Mouse (Mus musculus): ENCODE data around the gene Sumo1. TPM values are rescaled to one million over a fixed set of nuclear protein-coding genes. Genes with fewer than 3 reads are reported as not detected.
A peak's percentile ranks its signal among the peaks of the same experiment; 100 is the strongest.
"Not testable (repeated sequence)": the region's sequence is repeated elsewhere in the genome, so short reads cannot be mapped to it uniquely, and the experiment has no call there.

Sumo1 gene
- polyA plus RNA-seq, 1 experiment from 2014 or later: 414 TPM

DNA sequence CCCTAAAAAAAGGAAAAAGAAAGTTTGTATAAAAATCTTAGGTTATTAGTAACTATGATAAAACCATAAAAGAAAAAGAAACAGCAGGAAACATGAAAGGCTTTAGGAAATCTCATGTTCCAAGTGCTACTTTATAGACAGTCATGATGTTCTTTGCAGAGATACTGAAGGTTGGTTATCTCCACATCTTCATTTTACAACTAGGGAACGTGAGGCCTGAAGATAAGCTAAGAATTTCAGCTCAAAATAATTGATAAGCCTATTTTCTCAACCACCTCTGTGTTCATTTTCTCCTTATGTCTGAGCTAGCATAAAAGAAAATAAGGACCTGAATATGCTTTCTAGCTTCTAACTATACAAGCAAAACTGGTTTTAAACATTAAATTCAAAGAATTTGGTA lies 28.1 kb downstream of the Sumo1 start:
- ATAC-seq (replicated peaks; ENCODE audit: low FRiP score, low read depth) (no peak), DNase-seq (ENCODE audit: low spot score) (no peak)
- H3K4me1 ChIP-seq (replicated peaks; ENCODE audit: insufficient read depth, low read length): no peaks in the 10 kb centered on the region
- peaks cover 26% of the 10 kb centered on the region; the same call in 1 of the 2 replicates for H3K36me3 ChIP-seq (ENCODE audit: insufficient read depth, low read length)
- no peak for TF ChIP-seq CTCF (IDR thresholded peaks at IDR 0.05; ENCODE audit: low read depth)
- no peak overlapping the region for H3K4me3 ChIP-seq (replicated peaks; ENCODE audit: low read depth, low read length)
- H3K27ac ChIP-seq: no peak overlapping the region
- H3K9me3 ChIP-seq (replicated peaks; ENCODE audit: low read length): no peaks in the 10 kb centered on the region
- H3K9ac ChIP-seq (ENCODE audit: low read depth, low read length): no peak overlapping the region
- H3K4me2 ChIP-seq (ENCODE audit: low read length): no peak overlapping the region
- H3K27me3 ChIP-seq (ENCODE audit: insufficient read depth, low read length): no peaks in the 10 kb centered on the region
- 76% methylated on average over 1 of the region's 1 CpGs for WGBS

- H3K9ac ChIP-seq (ENCODE audit: low read depth, low read length): no peak overlapping the region
- TF ChIP-seq CTCF (IDR thresholded peaks at IDR 0.05; ENCODE audit: low read depth): peak; percentile 21
- DNase-seq (ENCODE audit: low spot score): no peak
- WGBS: 83% methylated on average over 3 of the region's 3 CpGs
- no peak overlapping the region for H3K4me2 ChIP-seq (ENCODE audit: low read length)
- H3K36me3 ChIP-seq (ENCODE audit: insufficient read depth, low read length): peaks cover 19% of the 10 kb centered on the region; the same call in 1 of the 2 replicates
- no peaks in the 10 kb centered on the region; the same call in 1 of the 2 replicates for H3K4me1 ChIP-seq (replicated peaks; ENCODE audit: insufficient read depth, low read length)
- no peak overlapping the region for H3K4me3 ChIP-seq (replicated peaks; ENCODE audit: low read depth, low read length)
- no peak for ATAC-seq (replicated peaks; ENCODE audit: low FRiP score, low read depth)
- H3K27ac ChIP-seq: no peak overlapping the region
- H3K9me3 ChIP-seq (replicated peaks; ENCODE audit: low read length): no peaks in the 10 kb centered on the region
- H3K27me3 ChIP-seq (ENCODE audit: insufficient read depth, low read length): no peaks in the 10 kb centered on the region
These were observed 32.3 kb downstream of the Sumo1 start for GRCm38 (mm10) chr1:59638371-59638770.

DNA sequence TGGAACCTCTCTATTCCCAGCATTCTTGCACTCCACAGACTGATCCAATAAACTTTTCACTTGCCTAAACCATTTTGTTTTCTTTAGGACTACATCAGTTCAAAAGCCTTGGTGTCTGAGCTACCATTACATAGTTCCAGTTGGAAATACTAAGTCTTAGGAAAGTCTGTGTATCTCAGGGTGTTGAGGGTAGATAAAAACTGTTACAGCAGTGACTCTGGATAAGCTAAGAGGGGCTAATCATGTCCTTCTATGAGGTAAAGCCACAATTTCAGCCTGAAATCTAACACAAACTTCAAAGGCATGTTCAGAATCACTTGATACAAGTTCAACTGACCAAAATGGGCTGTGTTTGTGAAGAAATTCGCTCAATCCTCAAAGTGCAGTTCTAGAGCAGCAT lies 34.3 kb downstream of the Sumo1 start:
- 76% methylated on average over 1 of the region's 1 CpGs for WGBS
- no peaks in the 10 kb centered on the region for H3K9me3 ChIP-seq (replicated peaks; ENCODE audit: low read length)
- no peaks in the 10 kb centered on the region for H3K27me3 ChIP-seq (ENCODE audit: insufficient read depth, low read length)
- H3K4me3 ChIP-seq (replicated peaks; ENCODE audit: low read depth, low read length): no peak overlapping the region
- ATAC-seq (replicated peaks; ENCODE audit: low FRiP score, low read depth) (no peak), DNase-seq (ENCODE audit: low spot score) (no peak)
- no peak overlapping the region for H3K9ac ChIP-seq (ENCODE audit: low read depth, low read length)
- H3K4me2 ChIP-seq (ENCODE audit: low read length): no peak overlapping the region
- no peak for TF ChIP-seq CTCF (IDR thresholded peaks at IDR 0.05; ENCODE audit: low read depth)
- peaks cover 11% of the 10 kb centered on the region; the same call in 1 of the 2 replicates for H3K36me3 ChIP-seq (ENCODE audit: insufficient read depth, low read length)
- no peak overlapping the region for H3K27ac ChIP-seq
- no peaks in the 10 kb centered on the region; the same call in 1 of the 2 replicates for H3K4me1 ChIP-seq (replicated peaks; ENCODE audit: insufficient read depth, low read length)

- TF ChIP-seq CTCF (IDR thresholded peaks at IDR 0.05; ENCODE audit: low read depth): no peak
- DNase-seq (ENCODE audit: low spot score): peak; percentile 54
These were observed 37.6 kb downstream of the Sumo1 start for GRCm38 (mm10) chr1:59633056-59633455.

DNA sequence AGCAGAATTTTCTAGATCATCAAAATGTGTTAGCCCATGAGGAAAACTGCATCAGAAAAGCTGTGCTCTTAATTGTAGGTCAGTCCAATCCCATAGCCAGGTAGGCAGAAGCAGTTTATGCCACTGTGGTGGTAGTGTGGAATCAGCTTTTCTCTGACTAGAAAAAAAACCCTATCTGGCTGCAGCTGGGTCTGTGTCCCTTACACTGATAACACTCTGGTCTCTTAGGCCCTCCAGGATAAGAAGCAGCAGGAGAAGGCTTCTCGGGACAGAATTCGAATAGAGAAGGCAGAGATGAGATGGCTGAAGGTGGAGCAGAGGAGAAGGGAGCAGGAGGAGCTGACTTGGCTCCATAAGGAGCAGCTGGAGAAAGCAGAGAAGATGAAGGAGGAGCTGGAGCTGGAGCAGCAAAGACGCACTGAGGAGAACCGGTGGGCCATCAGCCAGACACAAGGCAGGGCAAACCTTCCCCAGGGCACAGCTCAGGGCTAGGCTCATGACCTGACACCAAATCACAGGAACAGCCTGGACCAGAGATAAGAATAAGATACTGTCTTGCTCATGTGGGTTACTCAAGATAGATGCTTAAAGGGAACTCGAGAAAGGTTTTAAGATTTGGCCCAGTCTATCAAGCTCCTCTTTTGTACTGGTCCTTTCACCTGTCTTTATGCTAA lies 38.5 kb downstream of the Sumo1 start:
- no peaks in the 10 kb centered on the region for H3K9me3 ChIP-seq (replicated peaks; ENCODE audit: low read length)
- no peak overlapping the region for H3K4me2 ChIP-seq (ENCODE audit: low read length)
- H3K4me3 ChIP-seq (replicated peaks; ENCODE audit: low read depth, low read length): no peak overlapping the region
- no peaks in the 10 kb centered on the region for H3K36me3 ChIP-seq (ENCODE audit: insufficient read depth, low read length)
- no peak overlapping the region for H3K27ac ChIP-seq
- ATAC-seq (replicated peaks; ENCODE audit: low FRiP score, low read depth) (no peak), DNase-seq (ENCODE audit: low spot score) (no peak)
- TF ChIP-seq CTCF (IDR thresholded peaks at IDR 0.05; ENCODE audit: low read depth): no peak
- H3K9ac ChIP-seq (ENCODE audit: low read depth, low read length): no peak overlapping the region
- H3K27me3 ChIP-seq (ENCODE audit: insufficient read depth, low read length): no peaks in the 10 kb centered on the region
- no peaks in the 10 kb centered on the region; the same call in 1 of the 2 replicates for H3K4me1 ChIP-seq (replicated peaks; ENCODE audit: insufficient read depth, low read length)
- WGBS: 76% methylated on average over 5 of the region's 5 CpGs

More at GRCm38 (mm10) chr1:59633056-59633455, 37.6 kb downstream of the Sumo1 start:
- Histone ChIP-seq H3K4me1 (replicated peaks; ENCODE audit: insufficient read depth, low read length) (no peaks in the 10 kb centered on the region; the same call in 1 of the 2 replicates), H3K27ac (no peak overlapping the region), H3K4me2 (ENCODE audit: low read length) (no peak overlapping the region; the same call in 1 of the 2 replicates), H3K27me3 (ENCODE audit: insufficient read depth, low read length) (no peaks in the 10 kb centered on the region), H3K4me3 (replicated peaks; ENCODE audit: low read depth, low read length) (no peak overlapping the region), H3K36me3 (ENCODE audit: insufficient read depth, low read length) (no peaks in the 10 kb centered on the region), H3K9ac (ENCODE audit: low read depth, low read length) (0 out of 2 replicates have a peak overlapping the region, but pooled peaks have one; percentile 1), H3K9me3 (replicated peaks; ENCODE audit: low read length) (no peaks in the 10 kb centered on the region)
- WGBS: 14% methylated on average over 6 of the region's 6 CpGs
- no peak for ATAC-seq (replicated peaks; ENCODE audit: low FRiP score, low read depth)

GRCm38 (mm10) chr1:59630356-59630755 lies 40.3 kb downstream of the Sumo1 start:
- 80% methylated on average over 6 of the region's 6 CpGs for WGBS
- not testable (repeated sequence) for H3K36me3 ChIP-seq (ENCODE audit: insufficient read depth, low read length); H3K9me3 ChIP-seq (replicated peaks; ENCODE audit: low read length); DNase-seq (ENCODE audit: low spot score); ATAC-seq (replicated peaks; ENCODE audit: low FRiP score, low read depth); H3K4me1 ChIP-seq (replicated peaks; ENCODE audit: insufficient read depth, low read length); H3K27me3 ChIP-seq (ENCODE audit: insufficient read depth, low read length); H3K27ac ChIP-seq; H3K4me3 ChIP-seq (replicated peaks; ENCODE audit: low read depth, low read length); H3K4me2 ChIP-seq (ENCODE audit: low read length); H3K9ac ChIP-seq (ENCODE audit: low read depth, low read length)
